Mouse (Mus musculus): ENCODE data around the gene Mtg1.
"Not testable (repeated sequence)": the region's sequence is repeated elsewhere in the genome, so short reads cannot be mapped to it uniquely, and the experiment has no call there.

The Mtg1 gene

GRCm38 (mm10) chr7:140127911-140128310, 9.5 kb upstream of the Mtg1 start:
- no peak for DNase-seq

DNA sequence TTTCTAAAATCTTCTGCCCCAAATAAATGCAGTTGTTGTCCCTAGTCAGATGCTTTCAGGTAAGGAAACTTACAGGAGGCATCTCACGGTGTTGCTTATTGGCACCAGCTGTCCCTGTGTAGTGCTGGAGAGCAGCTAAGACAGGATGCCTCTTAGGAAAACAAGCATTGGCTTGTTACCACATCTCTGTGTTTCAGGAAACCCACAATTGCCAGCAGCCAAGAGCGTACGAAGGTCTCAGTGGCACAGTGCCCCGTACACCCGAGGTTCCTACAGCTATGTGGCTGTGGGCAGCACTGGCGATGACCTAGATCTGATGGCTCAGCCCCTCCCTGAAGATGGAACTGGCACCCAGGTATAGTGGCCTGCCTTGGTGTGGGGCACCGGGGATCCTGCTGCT, 5.2 kb upstream of the Mtg1 start:
- DNase-seq, result not testable (repeated sequence)

DNA sequence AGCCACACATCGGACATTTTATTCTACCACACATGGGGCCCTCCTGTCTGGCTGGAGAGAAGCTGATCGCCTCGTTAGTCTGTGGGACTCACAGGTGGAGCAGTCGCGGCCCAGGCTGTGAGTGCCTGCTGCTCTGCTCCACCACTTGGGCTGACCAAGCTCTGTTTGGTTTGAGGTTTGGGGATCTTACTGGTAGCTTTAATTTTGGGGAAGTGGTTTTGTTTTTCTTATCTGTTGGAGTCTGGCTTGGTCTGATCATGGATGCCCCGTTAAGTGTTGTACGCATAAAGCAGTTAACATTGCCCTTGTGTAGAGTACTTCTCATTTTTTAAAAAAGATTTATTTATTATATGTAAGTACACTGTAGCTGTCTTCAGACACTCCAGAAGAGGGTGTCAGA, 3.3 kb upstream of the Mtg1 start:
- DNase-seq, result not testable (repeated sequence)

DNA sequence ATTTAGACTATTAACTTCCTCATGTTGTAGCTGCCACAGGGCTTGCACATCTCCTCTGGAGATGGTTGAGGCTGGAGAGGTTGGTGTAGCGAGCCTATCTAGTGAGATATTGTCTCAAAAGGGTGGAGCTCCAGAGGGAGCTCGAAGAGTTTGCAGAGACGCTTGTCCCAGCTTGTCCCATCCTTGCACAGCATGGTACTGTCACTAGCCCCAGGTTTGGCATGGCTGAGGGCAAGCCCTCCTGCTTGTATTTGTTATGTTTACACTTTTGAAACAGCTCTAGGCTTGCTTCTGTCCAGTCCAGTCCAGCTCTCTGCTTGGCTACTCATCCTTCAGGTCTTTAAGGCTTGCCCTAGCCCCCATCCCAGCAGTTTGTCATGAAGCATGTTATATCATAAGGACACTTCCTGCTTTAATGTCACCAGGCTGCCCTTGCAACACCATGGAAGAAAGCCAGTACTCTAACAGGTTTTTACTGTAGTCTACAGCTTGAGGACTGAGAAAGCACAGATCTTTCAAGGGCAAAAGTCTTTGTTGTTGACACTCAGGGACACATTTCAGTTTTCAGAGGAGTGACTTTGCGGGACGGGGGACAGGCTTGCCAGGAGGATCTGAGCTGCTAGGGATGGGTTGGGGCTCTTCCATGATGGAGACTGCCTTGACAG, 2.1 kb upstream of the Mtg1 start:
- DNase-seq, result no peak

- DNase-seq, result no peak
Measured at GRCm38 (mm10) chr7:140138021-140138310, 602 bp downstream of the Mtg1 start.

GRCm38 (mm10) chr7:140141350-140141749, 4.0 kb downstream of the Mtg1 start:
- peak; percentile 78 to 81 for DNase-seq

GRCm38 (mm10) chr7:140144550-140144949, 7.2 kb downstream of the Mtg1 start:
- DNase-seq, result no peak

GRCm38 (mm10) chr7:140153383-140153782, 16.0 kb downstream of the Mtg1 start:
- no peak for DNase-seq

- no peak for DNase-seq
Measured at GRCm38 (mm10) chr7:140153829-140154217, 16.5 kb downstream of the Mtg1 start.

DNA sequence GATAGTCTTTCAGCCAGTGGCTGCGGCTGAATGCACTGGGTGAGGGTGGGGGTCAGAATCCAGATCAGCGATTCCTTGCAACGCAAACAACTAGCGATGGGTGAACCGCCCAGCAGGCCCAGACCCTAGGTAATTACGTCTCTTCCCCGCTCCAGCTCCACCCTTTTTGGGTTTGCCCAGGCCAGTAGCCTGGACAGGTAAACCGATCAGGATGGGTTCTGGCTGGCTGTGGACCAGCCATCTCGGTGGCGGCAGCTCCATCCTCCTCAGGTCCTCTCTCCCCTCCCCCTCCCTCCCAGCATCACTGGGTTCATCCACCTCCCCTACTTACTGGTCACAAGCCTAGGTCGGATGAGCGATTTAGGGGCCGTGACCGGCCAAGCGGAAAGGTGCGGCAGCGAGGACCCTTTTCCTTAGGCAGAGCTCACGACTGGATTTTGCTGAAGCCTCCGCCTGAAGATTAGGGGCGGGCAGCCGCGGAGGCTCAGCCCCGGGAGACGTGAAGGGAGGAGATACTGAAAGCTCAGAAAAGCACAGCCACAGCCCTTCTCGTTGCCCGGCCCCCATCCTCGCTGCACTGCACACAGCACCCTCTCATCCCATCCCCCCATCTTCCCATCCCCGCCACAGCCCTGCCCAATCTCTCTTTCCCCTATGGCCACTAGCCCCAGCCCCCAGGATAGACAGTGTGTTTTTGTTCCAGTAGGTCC, 17.0 kb downstream of the Mtg1 start, which contains the start of gene Sprn:
Sprn (minus strand) TSS at position 660 of the 710 bp plus-strand sequence.
- no peak for DNase-seq

- no peak for DNase-seq
Measured at GRCm38 (mm10) chr7:140160363-140160762, 23.0 kb downstream of the Mtg1 start.

DNA sequence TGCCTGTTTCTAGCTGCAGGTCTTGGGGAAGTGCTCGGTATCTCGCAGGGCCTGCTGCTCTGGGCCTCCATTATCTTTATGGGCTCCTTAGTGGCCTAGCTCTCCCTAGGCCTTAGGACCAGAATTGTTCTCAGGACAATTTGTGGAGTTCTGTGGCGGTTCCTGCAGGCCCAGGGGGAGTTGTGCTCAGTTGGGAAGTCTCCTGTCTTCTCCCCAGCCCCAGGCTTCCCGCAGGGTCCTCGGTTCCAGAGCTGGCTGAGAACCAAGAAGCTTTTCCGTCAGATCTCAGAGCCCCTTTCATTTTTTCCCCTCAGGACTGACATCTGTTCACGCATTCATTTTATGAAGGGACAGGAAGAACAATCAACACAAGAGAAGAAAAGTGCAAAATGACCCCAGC, 27.3 kb downstream of the Mtg1 start, which contains the start of gene Olfr522:
Olfr522 (minus strand) TSS at position 101 of the 400 bp plus-strand sequence.
- no peak for DNase-seq

DNA sequence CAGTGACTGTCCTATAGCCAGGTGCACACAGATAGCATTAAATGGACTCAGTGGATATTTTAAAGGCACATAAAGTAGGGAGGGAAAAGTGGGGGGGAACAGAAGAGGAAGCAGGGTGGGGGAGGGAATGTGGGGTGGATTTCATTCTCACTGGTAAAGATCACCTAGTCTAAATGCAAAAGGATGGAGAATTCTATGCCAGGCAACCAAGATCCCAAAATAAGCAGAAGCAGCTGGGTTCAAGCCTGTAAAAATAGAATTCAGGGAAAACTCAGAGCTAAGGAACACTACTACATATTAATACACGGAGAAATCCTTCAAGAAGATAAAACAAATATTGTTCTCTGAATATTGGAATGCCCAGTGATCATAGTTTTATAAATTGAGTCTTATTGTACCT, 30.6 kb downstream of the Mtg1 start:
- DNase-seq, result no peak

DNA sequence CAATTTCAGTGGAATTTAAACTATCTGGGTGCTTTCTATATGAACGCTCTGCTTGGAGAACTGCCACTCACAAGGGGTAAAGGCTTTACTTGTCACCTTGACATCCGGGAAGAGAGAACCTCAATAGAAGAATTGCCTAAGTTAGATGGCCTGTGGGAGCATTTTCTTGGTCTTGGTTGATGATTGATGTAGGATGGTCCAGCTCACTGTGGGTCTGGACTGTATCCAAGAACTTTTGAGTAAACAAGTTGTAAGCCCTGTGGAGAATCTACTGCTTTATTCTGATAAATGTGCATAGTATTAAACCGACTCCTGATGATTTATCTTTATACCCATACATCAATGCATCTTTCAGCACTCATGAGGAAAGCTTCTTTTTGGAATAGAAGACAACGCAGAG, 32.0 kb downstream of the Mtg1 start:
- no peak for DNase-seq

DNA sequence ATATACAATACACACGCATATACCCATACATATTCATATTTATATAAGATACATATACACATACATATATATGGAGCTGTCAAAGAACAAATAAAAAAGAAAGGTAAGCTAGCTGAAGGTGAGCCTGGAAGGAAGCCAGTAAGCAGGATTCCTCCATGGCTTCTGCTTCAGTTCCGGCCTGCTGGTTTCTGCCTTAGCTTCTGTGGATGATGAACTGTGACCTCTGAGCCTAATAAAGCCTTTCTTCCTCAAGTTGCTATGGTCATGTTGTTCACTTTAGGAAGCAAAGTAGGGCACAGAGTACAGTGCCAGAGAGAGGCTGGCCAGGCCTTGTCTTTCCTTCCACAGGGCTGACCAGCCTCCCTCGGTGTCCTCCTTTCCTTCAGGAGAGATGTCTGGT, 33.5 kb downstream of the Mtg1 start:
- DNase-seq, result no peak

DNA sequence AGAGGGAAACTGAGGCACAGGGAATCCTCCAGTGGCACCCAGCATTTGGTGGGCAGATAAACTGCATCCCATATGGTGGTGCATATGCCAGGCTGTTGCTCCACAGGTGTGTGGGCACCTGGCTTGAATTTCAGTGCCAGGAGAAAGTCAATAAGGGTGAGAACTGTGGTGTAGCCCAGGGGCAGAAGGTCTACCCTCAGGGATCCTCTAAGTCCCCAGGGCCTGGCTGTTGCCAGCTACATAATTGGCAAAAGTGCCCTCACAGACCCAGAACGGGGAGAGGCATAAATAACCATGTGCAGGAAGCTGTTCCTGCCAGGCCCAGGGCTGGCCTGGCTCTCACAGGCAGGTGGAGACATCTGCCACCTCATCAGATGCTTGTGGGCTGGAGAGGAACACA, 35.6 kb downstream of the Mtg1 start, which contains the start of gene Olfr523:
Olfr523 (plus strand) TSS at position 282 of the 400 bp plus-strand sequence.
- DNase-seq, result no peak

DNA sequence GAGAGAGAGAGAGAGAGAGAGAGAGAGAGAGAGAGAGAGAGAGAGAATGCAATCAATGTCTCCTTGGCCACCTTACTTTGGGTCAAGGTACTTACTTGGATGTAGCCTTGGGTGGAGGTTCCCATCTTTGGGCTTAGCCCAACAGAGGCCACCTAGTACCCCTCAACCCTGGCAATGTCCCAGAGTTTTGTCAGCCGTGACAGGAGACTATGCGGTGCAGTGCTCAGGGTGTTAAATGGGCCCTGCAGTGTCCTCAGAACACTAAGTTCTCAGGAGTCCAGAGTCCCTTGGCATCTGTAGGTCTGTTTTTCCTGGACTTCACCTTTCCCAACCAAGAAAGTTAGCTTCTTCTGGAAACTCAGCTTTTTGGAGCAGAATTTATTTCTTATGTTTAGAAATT, 41.8 kb downstream of the Mtg1 start:
- DNase-seq, result no peak

DNA sequence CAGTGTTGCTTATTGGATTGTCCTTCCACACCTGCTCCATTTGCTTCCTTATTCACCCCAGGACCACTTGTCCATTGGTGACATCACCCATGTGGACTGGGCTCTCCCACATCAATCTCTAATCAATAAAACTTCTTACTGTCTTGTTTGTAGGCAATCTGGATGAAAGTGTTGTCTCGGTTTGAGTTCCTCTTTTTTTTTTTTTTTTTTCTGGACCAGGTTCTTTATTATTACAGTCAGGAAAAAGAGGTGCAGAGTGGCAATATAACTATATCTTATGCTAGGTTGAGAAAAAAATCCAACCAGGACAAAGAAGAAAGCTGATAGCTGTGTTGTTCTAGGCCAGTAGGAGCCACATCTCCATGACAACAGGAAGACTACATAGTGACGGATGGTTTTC, 43.3 kb downstream of the Mtg1 start:
- no peak for DNase-seq

GRCm38 (mm10) chr7:140184206-140184605, 46.8 kb downstream of the Mtg1 start:
- no peak for DNase-seq

- DNase-seq, result no peak
Measured at GRCm38 (mm10) chr7:140186646-140187620, 49.6 kb downstream of the Mtg1 start.

- no peak for DNase-seq
Measured at GRCm38 (mm10) chr7:140187721-140188390, 50.5 kb downstream of the Mtg1 start.

DNA sequence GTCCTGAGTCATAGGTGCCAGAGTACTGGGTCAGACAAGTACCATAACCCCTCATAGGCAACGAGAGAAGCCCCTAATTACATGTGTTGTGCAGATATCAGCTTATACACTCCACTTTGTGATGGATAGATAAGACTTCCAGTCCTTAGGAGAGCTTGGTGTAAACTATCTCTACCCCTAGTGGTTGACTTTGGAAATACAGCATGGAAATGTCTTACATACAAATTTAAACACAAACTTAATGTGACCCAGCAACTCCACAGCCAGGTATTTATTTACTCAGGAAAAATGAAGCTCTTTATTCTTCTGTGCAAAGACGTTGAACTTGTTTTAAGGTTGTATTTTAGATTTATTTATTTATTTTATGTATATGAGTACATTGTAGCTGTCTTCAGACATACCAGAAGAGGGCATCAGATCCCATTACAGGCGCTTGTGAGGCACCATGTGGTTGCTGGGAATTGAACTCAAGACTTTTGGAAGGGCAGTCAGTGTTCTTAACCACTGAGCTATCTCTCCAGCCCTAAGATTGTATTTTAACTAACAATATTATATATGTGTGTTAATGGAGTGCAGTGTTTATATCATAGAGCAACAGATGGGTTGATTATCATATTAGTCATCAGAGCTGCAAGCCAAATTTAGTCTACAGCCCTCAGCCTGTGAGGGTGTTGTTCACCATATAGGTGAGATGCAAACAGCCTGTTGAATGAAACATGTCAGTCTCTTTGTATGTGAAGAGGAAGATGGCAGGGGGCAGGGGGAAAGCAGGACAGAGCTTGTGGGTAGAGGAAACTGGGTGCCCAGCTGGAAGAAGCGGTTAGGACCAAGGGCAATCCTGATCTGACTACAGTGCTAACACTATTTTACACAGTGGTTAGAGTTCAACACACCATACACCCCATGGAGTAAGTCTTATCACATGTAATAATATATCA, 51.3 kb downstream of the Mtg1 start:
- DNase-seq, result no peak

Data from B cell, adult 2 months (primary cell).